Mouse (Mus musculus) right cerebral cortex, adult 18-20 months (tissue): ENCODE measurements around the gene Trpm5.
A peak's percentile ranks its signal among the peaks of the same experiment; 100 is the strongest.

Source experiments
- DNase-seq: peaks from one replicate; pipeline ENCODE4 v3.0.0; 2022; ENCODE audit warnings: mixed read lengths

Trpm5 gene

GRCm38 (mm10) chr7:143094592-143095553 lies at the start of gene Trpm5:
Gene Trpm5, minus strand, starts transcription at chr7:143094642.
- DNase-seq, result peak; percentile 14

DNA sequence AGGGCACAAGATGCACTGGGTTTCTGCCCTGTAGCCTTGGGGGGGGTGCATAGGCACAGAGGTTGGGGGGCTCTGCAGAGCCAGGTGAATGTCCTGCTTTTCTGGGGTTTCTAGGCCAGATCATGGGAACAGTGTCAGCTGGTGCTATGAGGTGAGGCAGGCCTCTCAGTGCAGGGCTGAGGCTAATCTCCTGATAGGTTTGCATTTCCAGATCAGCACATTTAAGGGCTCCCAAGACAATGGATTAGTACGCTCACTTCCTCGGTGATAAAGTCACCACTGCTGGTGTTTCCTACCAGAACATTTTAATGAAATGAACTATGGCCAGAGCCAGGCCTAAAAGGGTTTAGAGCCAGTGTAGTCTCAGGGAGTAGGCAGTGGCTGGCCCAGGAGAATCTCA lies 48.2 kb upstream of the Trpm5 start:
- DNase-seq, result no peak

DNA sequence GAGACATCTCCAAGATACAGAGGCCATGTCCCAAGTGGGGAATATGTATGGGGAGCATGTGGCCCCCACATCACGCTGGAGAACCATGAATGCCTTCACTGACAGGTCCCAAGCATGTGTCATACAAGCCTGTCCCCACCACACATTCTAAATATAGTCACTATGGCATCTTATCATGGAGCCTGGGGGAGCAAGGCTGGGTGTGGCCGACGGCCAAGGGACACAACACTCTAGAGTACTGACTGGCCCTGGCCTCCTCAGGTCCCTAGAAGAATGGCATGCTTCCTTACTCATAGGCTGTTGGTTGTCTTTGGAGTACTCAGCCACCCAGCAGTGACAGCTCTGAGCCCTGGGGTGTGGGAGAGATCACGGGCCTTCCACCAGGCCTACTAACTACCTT lies 45.5 kb upstream of the Trpm5 start:
- DNase-seq, result no peak

- DNase-seq, result peak; percentile 25
Measured at GRCm38 (mm10) chr7:143138789-143139188, 44.3 kb upstream of the Trpm5 start.

GRCm38 (mm10) chr7:143136561-143136960 lies 42.1 kb upstream of the Trpm5 start:
- DNase-seq, result no peak

- DNase-seq, result no peak
Measured at GRCm38 (mm10) chr7:143136125-143136524, 41.7 kb upstream of the Trpm5 start.

DNA sequence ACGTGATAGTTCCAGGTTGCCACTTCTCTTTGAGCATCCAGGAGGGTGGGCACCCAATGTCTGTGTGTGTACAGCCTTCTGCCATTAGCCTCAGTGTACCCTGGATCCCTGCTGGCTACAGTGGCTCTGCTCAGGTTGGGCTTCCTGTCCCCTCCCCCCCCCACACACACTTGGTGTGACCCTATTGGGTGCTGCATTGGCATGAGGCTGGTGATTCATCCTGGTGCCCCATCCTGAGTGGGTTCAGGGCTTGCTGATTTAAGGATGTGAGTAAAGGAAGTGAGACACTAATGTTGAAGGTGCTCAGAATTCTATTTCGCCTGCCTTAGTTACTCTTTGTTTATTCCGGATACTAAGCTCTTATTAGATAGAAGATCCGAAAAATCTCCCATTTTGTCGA lies 38.4 kb upstream of the Trpm5 start:
- no peak for DNase-seq

GRCm38 (mm10) chr7:143124902-143125301 lies 30.5 kb upstream of the Trpm5 start:
- no peak for DNase-seq

GRCm38 (mm10) chr7:143123876-143124669 lies 29.6 kb upstream of the Trpm5 start:
- DNase-seq, result no peak

DNA sequence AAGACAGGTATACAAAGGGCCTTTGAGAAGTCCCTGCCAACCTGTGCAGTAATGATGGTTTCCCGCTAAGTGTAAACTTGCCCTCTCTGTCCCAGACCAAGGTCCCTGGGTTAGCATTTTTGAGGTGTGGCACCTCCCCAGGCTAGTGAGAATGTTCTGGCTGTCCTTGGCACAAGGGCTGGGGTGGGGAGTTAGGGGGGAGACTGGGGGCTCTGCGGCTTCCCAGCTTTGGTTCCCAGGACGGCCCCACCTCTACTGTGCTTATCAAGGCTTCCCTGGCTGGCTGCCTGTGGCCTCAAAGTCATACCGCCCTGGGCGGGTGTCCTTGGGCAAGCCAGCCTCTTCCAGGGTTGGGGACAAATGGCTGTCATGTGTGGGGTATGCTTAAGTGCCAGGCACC lies 27.7 kb upstream of the Trpm5 start:
- DNase-seq, result no peak

- no peak for DNase-seq
Measured at GRCm38 (mm10) chr7:143119826-143120225, 25.4 kb upstream of the Trpm5 start.

GRCm38 (mm10) chr7:143119407-143119806 lies 25.0 kb upstream of the Trpm5 start:
- DNase-seq, result no peak

DNA sequence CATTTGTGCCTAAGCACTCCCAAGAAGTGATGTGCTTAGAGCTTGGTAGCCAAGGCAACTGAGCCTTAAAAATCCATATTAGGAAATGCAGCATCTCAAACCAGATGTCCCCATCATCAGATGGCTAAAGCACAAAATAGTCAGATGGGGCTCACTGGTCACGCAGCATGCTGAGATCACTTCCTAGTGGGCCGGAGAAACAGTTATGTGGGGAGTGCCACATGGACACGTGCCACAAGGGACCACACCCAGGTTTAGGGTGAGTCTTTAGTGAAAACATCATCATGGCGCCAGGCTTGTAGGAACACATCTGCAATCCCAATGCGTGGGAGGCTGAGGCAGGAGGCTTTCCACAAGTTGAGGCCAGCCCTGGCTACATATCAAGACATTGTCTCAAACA lies 22.1 kb upstream of the Trpm5 start:
- DNase-seq, result no peak

DNA sequence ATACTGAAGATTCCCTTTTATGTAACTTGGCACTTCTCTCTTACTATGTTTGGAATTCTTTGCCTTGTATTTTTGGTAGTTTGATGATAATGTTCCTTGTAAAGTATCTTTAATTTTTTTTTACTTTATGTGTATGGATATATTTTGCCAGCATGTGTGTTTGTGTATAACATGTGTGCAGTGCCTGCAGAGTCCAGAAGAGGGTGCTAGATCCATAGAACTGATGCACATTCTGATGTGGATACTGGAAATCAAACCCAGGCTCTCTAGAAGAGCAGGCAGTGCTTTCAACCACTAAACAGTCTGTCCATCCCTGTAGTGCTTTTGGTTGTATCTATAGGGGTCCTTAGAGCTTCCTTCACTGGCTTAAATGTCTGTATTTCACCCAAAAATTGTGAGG lies 20.3 kb upstream of the Trpm5 start:
- DNase-seq, result no peak

GRCm38 (mm10) chr7:143112395-143112794 lies 18.0 kb upstream of the Trpm5 start:
- DNase-seq, result no peak

DNA sequence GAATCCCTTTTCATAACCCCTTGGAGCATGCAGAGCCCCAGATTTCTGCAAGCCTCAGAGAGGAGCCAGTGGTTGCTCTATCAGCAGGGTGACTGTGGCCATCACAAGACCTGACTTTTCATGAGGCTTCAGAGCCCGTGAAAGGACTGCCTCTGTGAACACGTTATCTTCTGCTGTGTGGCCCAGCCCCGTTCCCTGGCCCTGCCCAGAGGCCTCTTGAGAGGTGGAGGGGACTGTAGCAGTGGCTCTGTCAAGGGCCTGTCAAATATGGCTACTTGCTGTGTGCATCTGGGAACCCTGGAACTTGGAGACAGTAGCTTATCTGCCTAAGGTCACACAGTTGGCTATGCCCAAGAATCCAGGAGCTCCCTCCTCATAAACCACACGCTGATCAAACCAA lies 17.3 kb upstream of the Trpm5 start:
- DNase-seq, result no peak

DNA sequence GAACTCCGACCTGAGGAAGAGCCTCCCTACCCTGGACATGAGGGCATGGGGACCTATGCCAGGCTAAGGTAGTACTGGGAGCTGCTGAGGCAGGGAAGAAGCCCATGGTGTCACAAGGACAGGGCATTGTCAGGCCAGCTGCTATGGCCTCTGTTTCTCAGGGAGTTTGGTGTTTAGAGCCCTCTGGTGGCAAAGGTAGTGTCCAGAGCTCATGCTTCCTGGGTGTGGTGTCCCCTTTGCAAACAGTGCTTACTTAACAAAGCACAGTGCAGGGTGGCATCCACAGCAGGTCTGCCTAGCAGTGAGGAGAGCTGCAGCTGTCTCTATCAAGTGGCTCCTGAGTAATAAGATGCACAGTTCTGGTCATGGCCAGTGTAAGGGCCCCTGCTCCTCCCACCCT lies 16.4 kb upstream of the Trpm5 start:
- no peak for DNase-seq

DNA sequence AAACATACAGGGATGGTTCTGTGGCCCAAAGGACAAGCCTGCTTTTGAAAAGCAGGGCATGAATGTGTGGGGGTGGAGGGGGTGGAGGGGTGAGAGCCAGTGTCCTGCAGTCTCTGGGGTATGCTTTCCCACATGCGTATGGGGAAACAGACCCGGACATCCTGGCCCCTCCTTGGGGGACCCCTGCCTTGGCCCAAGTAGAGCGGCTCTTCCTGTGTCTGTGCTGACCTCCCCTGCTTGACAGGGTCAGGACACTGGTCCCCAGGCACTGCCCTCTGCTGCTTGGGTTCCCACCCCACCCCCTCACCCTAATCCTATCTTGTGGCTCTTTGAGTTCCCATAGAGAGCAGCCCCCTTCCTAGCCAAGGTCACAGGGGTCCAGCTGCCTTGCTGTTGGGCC lies 15.3 kb upstream of the Trpm5 start:
- DNase-seq, result no peak

DNA sequence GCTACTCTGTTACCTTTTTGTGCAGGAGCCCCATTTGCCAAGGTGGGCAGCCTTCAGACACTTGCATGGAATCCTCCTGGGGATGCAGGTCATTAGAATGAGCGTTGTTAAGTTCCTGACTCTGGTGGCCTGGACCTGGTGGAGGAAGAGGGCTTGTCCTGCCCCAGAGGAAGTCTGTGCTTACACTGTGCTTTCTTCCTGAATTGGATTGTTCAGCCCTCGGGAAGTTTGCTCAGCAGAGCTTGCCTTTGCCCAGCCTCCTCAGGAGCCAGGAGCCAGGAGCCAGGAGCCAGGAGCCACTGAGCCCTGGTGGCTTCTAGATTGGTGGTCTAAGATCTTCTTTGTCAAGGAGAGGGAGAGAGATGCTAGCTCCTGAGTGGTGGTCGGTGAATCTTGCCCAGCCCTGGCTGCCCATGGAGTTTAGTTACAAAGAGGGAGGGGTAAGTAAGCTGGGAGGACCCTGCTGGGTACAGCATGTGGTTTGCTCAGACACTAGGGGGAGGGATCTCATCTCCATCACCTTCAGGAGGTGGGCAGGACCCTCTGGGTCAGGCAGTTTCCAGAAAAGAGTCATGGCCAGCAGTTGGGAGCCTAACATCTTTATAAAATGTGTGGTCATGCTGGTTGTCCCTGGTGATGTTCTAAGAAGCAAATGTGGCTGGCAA lies 14.7 kb upstream of the Trpm5 start:
- DNase-seq, result no peak

GRCm38 (mm10) chr7:143108200-143108599 lies 13.8 kb upstream of the Trpm5 start:
- no peak for DNase-seq

- no peak for DNase-seq
Measured at GRCm38 (mm10) chr7:143106672-143107465, 12.4 kb upstream of the Trpm5 start.

DNA sequence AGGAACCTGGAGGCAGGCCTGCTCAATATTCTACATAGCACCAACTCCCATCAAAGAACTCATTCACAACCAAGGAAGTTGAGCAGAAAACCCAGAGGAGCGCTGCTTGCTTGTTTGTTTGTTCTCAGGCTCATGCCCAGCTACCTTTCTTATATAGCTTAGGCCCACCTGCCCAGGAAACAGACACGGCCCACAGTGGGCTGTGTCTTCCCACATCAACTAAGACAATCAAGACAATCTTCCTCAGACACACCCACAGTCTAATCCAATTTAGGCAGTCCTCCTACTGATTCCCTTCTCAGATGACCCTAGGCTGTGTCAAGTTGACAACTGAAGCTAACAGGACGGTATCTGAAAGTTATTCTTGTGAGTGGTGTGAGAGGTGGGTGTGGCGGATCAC lies 11.6 kb upstream of the Trpm5 start, which contains the start of gene Kcnq1:
Kcnq1 (plus strand) TSS at position 301 of the 400 bp plus-strand sequence.
- DNase-seq, result no peak
